Mouse (Mus musculus): Measurements from ENCODE around the gene Kcnab1.

Kcnab1 gene

DNA sequence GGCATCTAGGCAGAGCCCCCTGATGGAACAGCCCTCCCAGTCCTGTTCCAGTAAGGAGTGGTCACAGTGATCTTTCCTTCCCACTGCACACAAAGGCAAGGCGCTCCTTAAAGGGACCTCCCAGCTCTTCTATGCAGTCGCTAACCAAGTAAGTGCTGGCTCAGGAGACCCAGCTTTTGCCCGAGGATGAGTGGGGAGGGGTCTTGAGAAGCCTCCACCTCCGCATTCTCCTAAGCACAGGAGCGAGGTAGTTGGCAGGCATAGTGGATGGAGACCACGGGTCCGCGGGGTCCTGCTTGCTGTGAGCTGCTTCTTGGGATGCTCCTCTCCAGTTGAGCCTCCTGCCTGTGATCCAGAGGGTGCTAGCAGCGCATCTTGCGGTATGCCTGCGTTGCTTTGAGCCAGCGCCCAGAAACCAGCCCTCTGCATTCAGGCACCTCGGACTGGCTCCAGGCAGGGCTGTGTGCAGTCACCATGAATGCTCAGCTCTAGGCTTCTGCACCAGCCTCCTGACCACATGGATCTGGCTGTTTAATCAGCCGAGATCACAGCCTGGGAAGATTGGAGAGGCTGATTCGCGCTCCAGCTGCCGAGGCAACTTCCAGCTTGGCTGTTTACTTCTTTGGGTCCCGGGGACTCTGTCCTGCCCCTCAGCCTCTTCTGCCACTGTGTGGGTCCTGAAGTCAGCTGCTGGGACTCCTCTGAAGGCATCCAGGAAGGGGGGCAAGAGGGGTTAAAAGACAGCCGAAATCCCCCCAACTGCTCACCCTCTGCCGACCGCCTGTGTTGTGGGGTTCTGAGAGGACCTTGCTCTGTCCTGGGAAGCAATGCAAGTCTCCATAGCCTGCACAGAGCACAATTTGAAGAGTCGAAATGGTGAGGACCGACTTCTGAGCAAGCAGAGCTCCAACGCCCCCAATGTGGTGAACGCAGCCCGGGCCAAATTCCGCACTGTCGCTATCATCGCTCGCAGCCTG is at the start of gene Kcnab1:
Kcnab1 (plus strand) TSS at position 440 of the 977 bp plus-strand sequence.
- in situ Hi-C loops (cut with MboI, MseI): no loop called here

DNA sequence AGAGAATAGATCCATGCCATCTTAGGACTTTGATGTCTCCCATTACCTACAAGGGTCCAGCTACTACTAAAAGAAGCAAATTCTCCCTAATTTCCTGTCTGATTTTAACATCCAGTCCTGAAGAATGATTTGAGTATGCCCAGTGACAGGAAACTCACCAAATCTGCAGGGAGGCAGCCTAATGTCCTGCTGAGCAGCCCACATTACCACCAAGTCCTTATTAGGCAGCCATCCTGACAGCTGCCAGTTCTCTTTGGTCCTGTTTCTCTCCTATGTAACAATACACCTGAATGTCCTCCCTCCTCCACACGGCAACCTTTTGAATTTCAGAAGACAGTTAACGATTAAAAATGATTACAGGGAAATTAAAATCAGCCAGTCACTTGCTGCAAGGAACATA is 20.9 kb upstream of the Kcnab1 start:
- in situ Hi-C loops (cut with MboI, MseI): no loop called here

DNA sequence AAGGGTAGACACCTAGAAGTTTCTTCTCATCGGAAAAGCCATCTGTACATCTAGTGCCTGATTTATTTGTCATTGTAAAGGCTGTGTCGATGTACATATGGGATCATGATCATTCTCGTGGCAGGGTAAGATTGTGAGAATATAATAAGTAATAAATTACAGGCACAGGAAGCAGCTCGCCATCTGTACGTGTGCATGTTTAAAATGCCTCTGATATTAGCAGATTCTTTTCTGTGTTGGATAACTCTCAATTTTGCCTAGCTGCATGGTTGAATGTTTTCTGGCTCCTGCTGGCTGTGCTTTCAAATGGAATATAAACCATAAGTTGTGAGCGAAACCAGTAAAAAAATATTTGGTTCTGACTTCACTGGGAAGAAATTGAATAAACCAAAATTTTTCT is 5.1 kb upstream of the Kcnab1 start:
- in situ Hi-C loops (cut with MboI, MseI): no loop called here

DNA sequence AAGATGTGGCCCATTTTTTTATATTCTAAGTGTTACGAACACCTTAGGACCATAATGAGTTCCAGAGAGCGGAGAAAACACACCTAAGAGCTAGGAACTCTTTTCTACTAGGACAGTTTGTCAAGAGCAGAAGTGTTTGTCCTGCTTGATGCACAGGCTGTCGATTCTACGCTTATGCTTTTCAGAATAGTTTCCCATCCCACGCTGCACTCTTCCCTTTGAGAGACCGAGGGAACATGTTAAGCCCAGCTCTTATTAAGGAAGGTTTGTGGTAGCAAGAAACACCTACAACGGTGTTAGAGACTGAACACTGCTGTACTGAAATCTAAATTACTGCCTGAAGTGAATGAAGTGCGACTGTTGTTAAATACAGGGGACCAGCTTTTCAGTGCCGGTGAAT is 1.0 kb downstream of the Kcnab1 start:
- in situ Hi-C loops (cut with MboI, MseI): no loop called here

DNA sequence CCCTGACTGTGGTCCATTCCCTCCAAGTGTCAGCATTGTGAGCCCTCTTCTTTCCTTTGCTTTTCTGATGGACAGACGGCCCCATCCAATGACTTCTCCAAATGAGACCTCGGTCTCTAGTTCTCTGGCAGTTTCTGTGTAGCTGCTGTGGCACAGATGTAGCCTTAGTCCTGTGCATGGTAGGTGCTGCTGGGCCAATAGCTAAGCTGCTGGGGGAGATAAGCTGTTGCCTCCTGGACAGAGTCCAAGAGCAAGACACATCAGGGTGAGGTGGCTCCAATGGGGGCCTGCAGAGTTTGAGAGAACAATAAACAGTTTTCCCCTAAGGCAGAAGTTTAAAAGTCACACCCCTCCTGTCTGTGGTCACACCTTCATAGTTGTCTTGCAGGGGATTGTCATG is 2.0 kb downstream of the Kcnab1 start:
- in situ Hi-C loops (cut with MboI, MseI): no loop called here

DNA sequence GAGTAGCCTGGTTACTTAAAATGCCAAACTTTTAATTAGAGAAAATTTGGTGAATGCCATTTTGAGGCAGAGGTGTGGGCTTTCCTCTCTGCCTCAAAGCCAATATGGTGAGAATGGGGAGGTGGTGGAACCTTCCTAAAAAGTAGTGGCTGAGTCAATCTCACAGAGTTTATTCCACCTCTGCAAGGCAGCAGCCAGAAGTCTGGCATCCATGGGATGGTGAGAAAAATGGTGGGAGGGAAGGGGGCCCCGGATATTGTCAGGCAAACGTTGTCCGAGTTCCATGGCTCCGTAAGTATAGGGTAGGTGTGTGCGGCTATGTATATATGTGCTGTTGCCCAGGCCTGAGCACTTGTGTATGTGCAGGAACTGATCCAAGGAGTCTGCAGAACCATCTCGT is 6.0 kb downstream of the Kcnab1 start:
- in situ Hi-C loops (cut with MboI, MseI): no loop called here

DNA sequence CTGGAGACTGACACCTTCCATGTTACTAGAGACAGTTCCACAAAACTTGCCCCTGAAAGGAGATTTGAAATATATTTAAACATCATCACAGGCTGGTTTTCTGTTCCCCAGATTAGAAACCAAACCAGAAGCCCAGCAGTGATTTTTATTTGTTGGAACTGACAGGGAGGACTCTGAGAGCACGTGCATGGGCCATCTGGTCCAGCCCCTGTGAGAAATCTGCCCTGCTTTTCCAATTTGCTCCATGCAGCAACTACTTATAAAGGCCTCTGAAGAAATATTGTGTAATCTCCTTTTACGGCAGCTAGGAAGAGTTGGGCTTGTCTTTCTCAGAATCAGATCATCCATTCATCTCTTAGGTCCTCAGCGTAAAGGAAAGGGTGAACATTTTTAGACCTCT is 7.8 kb downstream of the Kcnab1 start:
- in situ Hi-C loops (cut with MboI, MseI): no loop called here

DNA sequence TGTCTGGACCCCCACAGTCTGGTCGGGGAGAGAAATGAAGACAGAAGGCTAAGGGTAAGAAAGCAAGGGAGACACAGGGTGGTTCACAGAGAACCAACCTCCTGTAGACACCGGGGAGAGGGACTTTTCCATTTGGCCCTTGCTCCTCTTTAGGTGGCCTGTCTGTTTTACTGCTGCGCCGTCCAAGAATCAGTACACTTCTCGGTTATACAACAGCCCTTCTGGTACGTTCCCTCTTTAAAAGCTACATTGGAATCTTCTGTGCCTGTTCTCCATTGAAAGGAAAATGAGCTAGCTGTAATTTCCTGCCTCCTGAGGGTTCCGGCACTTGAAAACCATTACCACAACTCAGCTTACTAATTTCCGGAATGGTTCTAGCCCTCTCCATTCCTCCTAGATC is 8.2 kb downstream of the Kcnab1 start:
- in situ Hi-C loops (cut with MboI, MseI): no loop called here

DNA sequence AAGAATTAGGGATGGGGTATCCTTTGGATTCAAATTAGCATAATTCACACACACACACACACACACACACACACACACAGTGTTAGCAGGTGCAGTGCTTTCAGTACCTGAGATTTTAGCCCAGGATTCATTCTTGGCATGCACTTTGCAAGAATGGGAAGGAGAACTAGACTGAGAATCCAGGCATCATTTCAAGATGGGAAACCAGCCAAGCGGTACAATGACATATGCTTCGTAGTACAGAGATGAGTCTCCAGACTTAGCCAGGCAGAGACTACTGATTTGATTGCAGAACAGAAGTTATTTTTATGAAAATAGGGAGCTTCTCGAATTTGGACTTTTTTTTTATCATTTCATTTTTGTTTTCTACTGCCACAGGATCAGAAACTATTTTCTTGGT is 15.8 kb downstream of the Kcnab1 start:
- in situ Hi-C loops (cut with MboI, MseI): no loop called here

DNA sequence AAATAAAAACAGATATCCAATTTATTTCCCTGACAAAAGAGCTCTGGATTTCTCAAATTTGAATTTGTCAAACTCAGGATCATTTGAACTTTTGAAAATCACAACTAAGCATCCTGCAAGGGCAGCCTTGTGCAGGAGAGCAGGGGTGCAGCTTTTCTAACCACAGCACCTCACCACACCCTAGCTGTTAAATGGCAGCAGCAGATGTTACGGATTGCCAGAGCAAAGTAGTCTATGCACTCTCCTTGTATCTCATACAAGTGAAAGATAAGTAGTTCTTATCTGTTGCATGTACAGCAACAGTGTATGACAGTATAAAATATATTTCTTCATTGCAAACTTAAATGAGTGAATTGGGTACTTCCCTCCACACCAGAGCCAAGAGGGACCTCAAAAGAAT is 20.4 kb downstream of the Kcnab1 start:
- in situ Hi-C loops (cut with MboI, MseI): no loop called here

DNA sequence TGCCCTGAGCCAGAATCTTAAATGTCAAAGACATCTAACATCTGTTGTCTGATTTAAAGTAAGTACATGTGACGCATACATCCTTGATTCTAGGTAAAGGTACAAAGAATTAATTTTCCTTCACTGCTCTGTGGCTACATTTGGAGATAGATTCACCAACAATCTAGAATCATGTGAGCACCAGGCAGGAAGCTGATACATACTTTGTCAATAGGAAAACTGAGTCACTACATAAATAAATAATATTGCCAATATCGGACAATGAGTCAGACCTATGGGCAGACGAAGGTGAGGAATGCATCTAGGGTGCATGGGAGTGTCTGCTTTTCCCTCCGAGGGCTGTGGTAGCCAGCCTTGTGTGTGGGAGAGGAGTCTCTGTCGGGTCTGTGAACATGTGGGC is 25.7 kb downstream of the Kcnab1 start:
- in situ Hi-C loops (cut with MboI, MseI): no loop called here

DNA sequence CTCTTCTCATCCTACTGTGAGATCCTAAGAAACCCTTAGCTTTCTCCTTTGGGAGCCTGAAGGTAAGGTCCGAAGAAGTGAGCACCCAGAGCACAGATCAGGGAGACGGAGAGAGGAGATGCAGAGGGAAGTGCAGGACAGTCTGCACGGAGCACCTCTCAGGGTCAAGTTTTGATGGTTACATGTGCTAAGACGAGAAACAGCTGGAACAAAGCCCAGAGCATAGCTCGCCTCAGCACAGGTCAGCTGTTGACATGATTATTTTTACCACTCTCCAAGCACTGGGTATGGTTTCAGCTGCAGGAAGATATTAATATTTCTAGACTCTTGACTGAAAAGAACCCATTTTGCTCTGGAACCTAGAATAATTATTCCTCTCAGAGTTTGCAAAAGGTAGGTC is 27.7 kb downstream of the Kcnab1 start:
- in situ Hi-C loops (cut with MboI, MseI): no loop called here

DNA sequence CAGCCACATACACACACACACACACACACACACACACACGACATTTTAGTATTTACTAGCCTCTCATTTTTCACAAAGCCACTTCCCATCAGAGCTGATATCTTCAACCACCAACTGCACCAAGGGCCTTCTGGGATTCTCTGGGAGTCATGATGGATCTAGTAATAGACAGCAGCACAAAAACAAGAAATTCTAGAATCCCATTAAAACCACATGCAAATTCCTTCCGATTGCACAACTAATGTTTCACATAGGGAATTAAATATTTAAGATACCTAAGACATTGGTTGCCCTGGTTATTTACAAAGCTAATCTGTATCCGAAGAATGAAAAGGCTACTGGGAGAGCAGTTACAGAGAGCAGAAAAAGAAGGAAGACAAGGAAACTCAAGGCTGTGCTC is 29.6 kb downstream of the Kcnab1 start:
- in situ Hi-C loops (cut with MboI, MseI): no loop called here

DNA sequence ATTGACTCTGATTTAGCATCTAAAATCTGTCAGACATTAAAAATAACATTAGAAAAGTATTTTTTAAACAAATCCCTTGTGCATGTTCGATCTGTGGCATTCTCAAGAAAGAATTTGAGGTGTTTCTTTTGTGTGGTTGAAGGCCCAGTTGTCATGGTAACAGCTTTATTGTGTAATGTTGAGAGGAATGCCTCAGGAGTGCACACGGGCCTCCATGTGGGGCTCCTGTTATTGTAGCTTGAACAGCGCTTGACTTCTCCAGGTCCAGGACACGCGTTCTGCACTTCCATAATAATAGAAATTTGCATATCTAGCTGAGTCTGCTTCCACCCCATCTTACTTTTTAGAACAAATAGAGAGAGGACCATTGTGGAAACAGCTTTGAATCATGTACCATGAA is 36.0 kb downstream of the Kcnab1 start:
- in situ Hi-C loops (cut with MboI, MseI): no loop called here

DNA sequence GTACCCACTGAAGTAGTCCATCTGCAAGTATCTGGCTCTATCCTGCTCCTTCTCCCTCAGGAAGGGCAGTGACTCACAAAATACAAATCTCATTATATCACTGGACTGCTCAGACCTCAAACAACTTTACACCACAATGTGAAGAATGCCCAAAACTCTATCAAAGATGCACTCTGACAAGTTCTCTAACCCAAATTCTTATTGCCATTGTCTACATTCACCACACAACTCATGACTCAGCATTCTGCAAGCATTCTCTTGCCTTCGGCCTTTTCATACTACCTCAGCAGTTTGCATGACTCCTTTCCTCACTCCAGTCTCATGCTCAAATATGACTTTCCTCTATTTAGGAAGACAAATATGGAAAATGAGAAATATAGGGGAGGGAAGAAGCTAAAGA is 42.6 kb downstream of the Kcnab1 start:
- in situ Hi-C loops (cut with MboI, MseI): no loop called here

DNA sequence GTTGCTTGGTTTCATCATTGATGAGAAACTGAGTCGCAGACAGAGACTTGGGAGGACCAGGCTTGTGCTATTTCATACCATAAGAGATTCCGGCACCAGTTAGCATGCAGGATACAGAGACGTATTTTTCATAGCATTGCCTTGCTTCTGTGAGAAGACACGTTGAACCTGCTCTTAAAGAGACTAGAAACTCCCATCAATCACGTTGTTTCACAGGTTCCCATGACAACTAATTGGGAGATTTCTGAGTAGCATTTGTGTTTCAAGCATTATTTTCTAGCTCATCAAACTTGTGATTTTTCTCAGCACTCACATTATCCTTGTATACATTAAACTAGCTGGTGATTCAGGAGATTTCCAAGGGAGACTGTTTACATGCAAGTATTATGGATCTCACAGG is 63.8 kb downstream of the Kcnab1 start:
- in situ Hi-C loops (cut with MboI, MseI): no loop called here

DNA sequence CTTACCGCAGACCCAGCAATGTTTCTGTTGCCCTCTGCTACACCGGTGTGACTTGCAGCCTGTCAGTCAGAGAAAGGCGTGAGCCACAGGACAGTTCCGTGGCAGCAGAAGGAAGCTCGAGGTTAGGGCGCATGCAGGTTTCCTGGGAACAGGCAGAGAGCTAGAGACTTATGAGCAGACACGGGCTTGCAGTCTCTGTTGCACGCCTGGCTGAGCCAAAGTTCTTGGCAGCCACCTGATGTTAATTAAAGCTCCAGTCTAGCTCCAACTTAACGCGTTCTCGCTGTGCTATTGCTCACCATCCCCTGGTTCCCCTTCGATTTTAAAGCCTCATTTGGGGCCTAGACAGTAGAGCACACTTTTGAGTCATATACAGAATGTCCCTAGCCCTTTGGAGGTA is 65.4 kb downstream of the Kcnab1 start:
- in situ Hi-C loops (cut with MboI, MseI): no loop called here

DNA sequence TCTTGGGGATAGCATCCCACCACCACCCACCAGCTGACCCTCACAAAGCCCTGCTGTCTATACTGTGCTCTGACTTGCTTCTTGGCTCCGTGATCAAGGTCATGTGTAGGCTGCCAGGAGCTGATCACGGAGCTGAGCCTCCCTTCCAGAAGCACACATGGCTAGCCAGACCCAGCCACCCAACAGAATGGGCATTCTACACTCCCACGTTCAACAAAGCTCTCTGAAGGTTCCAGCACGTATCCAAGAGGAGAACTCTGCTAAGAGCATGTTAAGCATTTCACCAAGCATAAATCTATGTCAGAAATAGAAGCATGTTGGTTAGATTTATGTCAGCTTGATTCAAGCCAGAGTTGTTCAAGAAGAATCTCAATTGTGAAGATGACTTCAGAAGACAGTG is 66.6 kb downstream of the Kcnab1 start:
- in situ Hi-C loops (cut with MboI, MseI): no loop called here

DNA sequence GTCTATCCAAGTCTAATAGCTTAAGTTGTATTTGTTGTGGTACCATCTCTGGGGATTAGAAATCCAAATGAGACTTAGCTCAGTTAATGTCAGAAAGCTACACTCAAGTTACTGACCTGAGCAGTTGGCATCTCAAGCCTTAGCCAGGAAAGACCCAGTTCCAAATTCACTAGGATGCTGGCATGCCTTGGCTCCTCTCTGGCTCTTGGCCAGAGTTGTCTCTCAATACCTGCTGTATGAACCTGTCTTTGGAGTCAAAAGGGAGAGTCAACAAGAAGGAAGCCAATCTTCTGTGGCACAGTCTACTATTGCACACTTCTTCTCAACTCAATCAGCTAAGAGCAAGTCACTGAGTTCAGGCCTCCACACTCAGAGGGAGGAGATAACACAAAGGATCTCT is 67.7 kb downstream of the Kcnab1 start:
- in situ Hi-C loops (cut with MboI, MseI): no loop called here

DNA sequence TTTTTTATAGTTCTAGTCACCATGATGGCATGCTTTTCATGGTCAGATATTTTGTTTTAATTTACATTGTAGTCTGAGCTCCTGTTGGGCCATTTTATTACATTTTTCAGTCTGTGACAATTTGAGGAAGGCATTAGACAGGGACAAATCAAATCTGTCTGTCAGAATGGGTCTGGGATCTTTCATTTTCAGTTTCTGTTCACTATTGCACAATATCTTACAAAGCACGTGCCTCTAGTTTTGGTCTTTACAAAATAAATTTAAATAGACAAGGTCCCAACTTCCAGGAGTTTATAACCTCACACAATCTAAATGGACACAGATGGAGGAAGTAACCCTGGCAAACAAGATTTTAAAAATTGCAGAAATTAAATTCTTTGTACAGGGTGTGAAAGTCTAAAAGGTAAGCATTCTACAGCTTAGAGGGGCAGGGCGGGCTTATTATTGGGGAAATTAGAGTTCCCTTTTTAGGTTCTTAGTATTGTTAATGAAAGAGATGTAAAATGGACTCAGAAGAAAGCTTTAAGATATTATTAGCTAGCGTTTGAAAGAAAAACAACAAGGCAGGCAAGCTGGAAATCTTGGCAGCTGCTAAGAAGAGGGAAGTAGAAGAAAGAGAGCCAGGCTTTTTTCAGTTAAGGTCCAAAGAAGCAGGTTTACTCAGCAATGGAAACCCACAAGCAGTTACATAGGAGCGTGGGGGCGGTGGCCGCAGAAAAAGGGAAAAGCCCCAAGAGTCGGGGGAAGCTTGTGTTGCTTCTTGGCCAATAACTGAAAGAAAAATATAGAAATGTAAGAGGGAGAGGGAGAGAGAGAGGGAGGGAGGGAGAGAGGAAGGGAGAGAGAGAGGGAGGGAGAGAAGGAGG is 78.9 kb downstream of the Kcnab1 start:
- in situ Hi-C loops (cut with MboI, MseI): no loop called here

DNA sequence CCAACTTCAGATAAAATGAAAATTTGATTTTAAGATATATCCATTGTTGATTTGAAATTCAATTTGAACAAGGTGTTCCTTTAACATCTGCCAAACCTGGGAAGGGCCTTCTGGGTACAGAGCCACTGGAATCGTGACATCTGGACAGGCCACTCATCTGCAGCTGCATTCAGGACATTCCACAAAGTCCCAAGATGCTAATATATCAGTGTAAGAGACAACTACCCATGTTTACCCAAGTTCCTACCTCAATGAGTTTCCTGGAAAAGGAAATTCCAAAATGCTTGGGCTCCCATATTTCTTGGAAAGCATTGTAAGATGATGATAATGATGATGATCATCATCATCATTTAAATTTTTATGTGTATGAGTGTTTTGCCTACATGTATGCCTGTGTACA is 91.4 kb downstream of the Kcnab1 start:
- in situ Hi-C loops (cut with MboI, MseI): no loop called here

DNA sequence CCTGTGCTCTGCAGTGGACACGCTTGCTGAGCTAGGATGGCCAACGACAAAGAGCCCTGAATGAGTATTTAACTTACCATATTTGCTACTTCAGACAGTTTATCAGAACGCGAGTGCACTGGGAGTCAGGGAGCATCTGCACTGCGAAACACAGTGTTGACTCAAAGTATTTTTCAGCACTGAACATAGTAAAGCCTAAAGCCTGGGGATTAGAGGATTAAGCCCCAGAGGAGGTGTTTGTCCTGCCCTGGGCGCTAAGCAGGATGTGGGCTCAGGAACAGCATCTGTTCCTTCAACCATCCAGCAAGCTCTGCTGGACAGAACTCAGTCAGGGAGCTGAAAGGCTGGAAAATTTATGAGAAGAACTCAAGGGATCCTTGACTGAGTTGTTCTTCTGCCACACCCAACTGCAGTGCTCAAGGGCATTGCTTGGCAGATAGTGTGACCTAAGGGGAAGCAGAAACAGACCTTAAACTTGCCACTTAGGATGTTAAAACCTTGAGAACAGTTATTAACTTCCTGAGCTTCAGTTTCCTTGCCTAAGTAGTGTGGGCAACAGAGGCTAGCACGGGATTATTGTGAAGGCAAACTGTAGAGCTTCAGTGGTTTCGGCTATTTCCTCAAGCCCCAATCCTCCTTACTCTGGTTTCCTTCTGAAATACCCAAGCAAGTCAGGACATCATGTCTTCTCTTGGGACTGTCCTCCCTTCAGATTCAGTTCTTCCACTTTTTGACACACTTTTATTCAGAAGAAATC is 94.4 kb downstream of the Kcnab1 start:
- in situ Hi-C loops (cut with MboI, MseI): no loop called here
